Mouse (Mus musculus) telencephalon, adult 2 months (tissue): ENCODE measurements at regions not wholly inside any gene's neighbourhood (a gene's known extent, or its start where the extent isn't known, plus 50 kb on each side); places are given as distances from the start of the nearest gene placed in this dataset.

ENCODE experiments used
- DNase-seq: peaks from one replicate; pipeline ENCODE4 v3.0.0-alpha.2; 2011; ENCODE audit warnings: low read depth, low spot score

- no peak for DNase-seq
Observed at GRCm38 (mm10) chr17:60018752-60019323, 1005.7 kb upstream of the Nudt12 start.

DNA sequence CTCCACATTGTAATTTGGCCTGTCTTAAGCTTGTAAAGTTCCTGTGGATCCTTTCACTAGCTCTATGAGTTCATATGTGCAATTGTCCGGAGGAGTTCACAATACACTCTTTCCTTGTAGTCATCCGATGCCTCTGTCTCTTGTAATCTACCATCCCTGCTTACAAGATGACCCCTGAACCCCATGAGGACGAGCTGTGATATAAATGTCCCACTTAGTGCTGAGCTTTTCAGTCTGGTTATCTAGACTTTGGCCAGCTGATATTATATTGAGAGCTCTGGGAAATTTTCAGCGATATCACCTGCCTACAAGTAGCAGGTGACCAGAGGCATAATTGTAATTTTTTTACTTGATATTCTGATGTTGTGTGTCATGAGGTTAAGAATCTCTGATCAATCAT is 984.8 kb upstream of the Nudt12 start:
- DNase-seq = no peak

- no peak for DNase-seq
Observed at GRCm38 (mm10) chr17:59979325-59979880, 966.2 kb upstream of the Nudt12 start.

GRCm38 (mm10) chr17:59977136-59977770 is 964.1 kb upstream of the Nudt12 start:
- no peak for DNase-seq

DNA sequence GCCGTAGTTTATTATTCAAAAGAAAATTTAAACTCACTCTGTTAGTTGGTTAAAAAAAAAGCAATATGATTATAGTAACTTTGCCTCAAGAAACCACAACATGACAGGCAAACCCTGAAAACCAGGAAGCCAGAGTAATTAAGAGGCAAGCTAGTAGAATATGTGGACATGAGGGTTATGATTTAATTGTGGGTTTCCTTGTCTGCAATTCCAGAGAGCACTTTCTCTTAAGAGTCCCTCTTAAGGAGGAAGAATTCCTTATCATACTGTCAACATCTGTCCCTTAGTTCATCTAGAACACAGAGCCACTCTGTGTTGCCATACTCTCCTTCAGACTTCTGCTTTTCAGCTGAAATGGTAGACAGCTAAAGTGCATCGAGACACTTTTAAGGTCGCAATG is 954.2 kb upstream of the Nudt12 start:
- no peak for DNase-seq

- no peak for DNase-seq
Observed at GRCm38 (mm10) chr17:59955300-59956057, 942.3 kb upstream of the Nudt12 start.

DNA sequence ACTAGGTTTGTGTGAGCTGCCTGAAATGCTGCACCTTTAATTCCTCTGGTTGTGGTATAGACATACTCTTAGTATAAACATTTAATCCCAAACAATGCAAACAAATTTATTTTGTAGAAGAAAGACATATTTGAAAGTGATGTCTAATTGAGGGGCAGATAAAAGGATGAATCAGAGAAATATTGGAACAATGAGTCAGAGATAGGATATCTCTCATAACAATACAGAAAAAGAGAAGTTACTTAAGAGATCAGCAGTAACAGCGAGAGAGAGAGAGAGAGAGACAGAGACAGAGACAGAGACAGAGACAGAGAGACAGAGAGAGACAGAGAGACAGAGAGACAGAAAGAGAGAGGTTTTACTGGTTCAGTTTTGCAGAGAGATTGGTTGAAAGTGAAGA is 933.3 kb upstream of the Nudt12 start:
- no peak for DNase-seq

GRCm38 (mm10) chr17:59904395-59904794 is 891.2 kb upstream of the Nudt12 start:
- DNase-seq = no peak

DNA sequence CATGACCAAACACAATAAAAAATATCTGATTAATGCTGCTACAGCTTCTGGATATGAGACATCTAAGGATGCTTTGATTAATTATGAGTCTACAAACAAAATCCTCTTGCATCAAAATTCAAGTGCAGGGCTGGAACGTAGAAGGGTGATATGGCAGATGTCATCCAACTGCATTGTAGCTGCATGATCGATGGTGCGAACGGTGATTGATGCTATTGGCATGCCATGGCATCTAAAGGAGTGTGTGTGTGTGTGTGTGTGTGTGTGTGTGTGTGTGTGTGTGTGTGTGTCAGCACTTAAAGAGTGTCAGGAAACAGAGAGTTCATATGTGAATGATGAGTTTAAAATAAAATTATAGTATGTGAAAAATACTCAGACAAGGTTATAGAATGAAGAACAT is 864.6 kb upstream of the Nudt12 start:
- DNase-seq = no peak

DNA sequence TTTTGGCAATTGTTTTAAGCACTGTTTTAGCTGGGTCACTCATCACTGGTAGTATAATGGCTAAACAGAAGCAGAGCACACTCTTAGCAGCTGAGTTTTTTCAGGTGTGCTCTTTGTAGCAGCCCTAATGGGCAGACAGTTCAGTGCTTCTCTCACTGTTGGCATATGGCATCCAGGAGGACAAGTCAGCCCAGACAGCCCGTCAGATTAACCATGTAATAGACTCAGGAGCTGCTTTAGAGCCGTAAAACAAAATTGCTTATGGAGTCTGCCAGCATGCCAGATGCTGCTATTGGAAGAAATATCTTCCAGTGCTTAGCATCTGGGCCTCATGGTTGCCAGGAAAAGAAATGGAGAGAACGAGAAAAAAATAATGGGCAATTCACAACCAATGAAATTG is 835.7 kb upstream of the Nudt12 start:
- DNase-seq = no peak

DNA sequence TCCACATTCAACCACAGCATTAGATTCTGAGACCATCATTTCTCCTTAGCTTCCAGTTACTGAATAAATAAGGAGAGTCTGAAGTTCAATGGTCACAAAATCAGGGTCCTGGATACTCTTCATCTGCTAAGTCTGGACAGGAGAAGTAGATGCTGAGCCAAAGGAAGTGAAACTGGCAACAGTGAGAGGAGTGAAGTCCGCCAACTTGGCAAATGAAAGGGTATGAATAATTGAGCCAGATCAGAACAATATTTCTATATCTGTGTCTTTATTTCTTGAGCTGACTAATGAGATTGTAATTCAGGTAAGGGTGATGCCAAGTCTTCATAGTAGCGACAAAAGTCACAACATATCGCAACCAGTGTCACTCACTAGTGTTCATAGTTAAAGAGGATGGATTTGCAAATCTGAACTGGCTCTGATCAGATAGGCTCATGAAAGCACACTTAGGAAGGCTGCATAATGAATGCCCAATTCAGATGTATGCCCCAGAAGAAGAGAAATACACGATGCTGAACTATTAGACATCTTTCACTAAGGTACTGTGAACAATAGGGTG is 832.2 kb upstream of the Nudt12 start:
- DNase-seq = no peak

GRCm38 (mm10) chr17:59805870-59806269 is 792.7 kb upstream of the Nudt12 start:
- DNase-seq = no peak

GRCm38 (mm10) chr17:59793434-59793833 is 780.3 kb upstream of the Nudt12 start:
- no peak for DNase-seq

GRCm38 (mm10) chr17:59792780-59793179 is 779.6 kb upstream of the Nudt12 start:
- no peak for DNase-seq

- DNase-seq = no peak
Observed at GRCm38 (mm10) chr17:59774075-59774474, 760.9 kb upstream of the Nudt12 start.

- no peak for DNase-seq
Observed at GRCm38 (mm10) chr17:59766580-59766979, 753.4 kb upstream of the Nudt12 start.

- DNase-seq = peak; percentile 8
Observed at GRCm38 (mm10) chr17:59764486-59764885, 751.3 kb upstream of the Nudt12 start.

- DNase-seq = no peak
Observed at GRCm38 (mm10) chr17:59762068-59762467, 748.9 kb upstream of the Nudt12 start.

GRCm38 (mm10) chr17:59760889-59761288 is 747.7 kb upstream of the Nudt12 start:
- no peak for DNase-seq

- DNase-seq = no peak
Observed at GRCm38 (mm10) chr17:59746106-59746505, 732.9 kb upstream of the Nudt12 start.
